Mouse (Mus musculus) midbrain, postnatal 0 days (tissue): ENCODE measurements around the gene Pla2g5. TPM values are rescaled to one million over a fixed set of nuclear protein-coding genes. Genes with fewer than 3 reads are reported as not detected.
"Not testable (repeated sequence)": the region's sequence is repeated elsewhere in the genome, so short reads cannot be mapped to it uniquely, and the experiment has no call there.

ENCODE experiments used
- ATAC-seq: fragments of 200-750 bp; cut with Nextera tagmentation; 2 replicates; pipeline ENCODE4 v1.8.0; 2017; ENCODE audit warnings: moderate number of reproducible peaks, mild to moderate bottlenecking, moderate TSS enrichment, moderate library complexity; ENCODE audit not compliant: low FRiP score
- DNase-seq: peaks from one replicate; pipeline ENCODE4 v3.0.0-alpha.2; 2015; ENCODE audit warnings: low spot score
- H3K27ac ChIP-seq: fragments of 300-500 bp; sonication (generic); 2 replicates; pipeline ENCODE4 v1.5.1; 2014; ENCODE audit warnings: low read depth, mild to moderate bottlenecking, low read length, mixed read lengths
- H3K27me3 ChIP-seq: fragments of 300-500 bp; sonication (generic); 2 replicates; pipeline ENCODE4 v1.6.1; 2014; ENCODE audit warnings: low read length, control low read depth, mixed read lengths; ENCODE audit not compliant: insufficient read depth
- H3K36me3 ChIP-seq: fragments of 300-500 bp; sonication (generic); 2 replicates; pipeline ENCODE4 v1.6.1; 2014; ENCODE audit warnings: low read length, control low read depth, mixed read lengths; ENCODE audit not compliant: insufficient read depth
- H3K4me1 ChIP-seq: fragments of 300-500 bp; sonication (generic); 2 replicates; pipeline ENCODE4 v1.6.1; 2014; ENCODE audit warnings: mild to moderate bottlenecking, control low read depth, antibody characterized with exemption, low read length, mixed read lengths; ENCODE audit not compliant: insufficient read depth
- H3K4me2 ChIP-seq: fragments of 300-500 bp; sonication (generic); 2 replicates; pipeline ENCODE4 v1.6.1; 2014; ENCODE audit warnings: low read depth, mild to moderate bottlenecking, low read length, mixed read lengths; ENCODE audit not compliant: poor library complexity, severe bottlenecking
- H3K4me3 ChIP-seq: fragments of 300-500 bp; sonication (generic); 2 replicates; pipeline ENCODE4 v1.5.1; 2014; ENCODE audit warnings: low read depth, mild to moderate bottlenecking, low read length, moderate library complexity
- H3K9ac ChIP-seq: fragments of 300-500 bp; sonication (generic); replicated peaks from 2 replicates; pipeline ENCODE4 v1.6.1; 2014; ENCODE audit warnings: mild to moderate bottlenecking, low read length, moderate library complexity, mixed read lengths; ENCODE audit not compliant: poor library complexity, severe bottlenecking
- H3K9me3 ChIP-seq: fragments of 300-500 bp; sonication (generic); 2 replicates; pipeline ENCODE4 v1.6.1; 2016; ENCODE audit warnings: low read length, control low read depth
- CTCF ChIP-seq: IDR thresholded peaks from 2 replicates; pipeline ENCODE4 v1.5.1; 2016; ENCODE audit warnings: antibody characterized with exemption, mild to moderate bottlenecking
- WGBS: fragments of 180-500 bp; shearing (Covaris S2); extraction: QIAGEN DNeasy Blood & Tissue Kit; methylation state at CpG from one replicate; pipeline ENCODE4 v1.1.7; 2014; 5-methylcytosine and 5-hydroxymethylcytosine counted together
- polyA plus RNA-seq: library from polyadenylated mRNA; unstranded; fragments of >200 nt; fragmentation: Nextera tagmentation; extraction: Ambion mirVana; gene quantifications from 2 replicates; pipeline ENCODE4 v1.2.1, GENCODE M21; 2015
- total RNA-seq: library from RNA; depleted of rRNA; stranded (reverse); fragments of >200 nt; gene quantifications from 2 replicates; pipeline ENCODE4 v1.2.3, GENCODE M21; 2014

Gene Pla2g5
- total and polyA plus RNA-seq, 2 experiments from 2014 or later: 0.64 to 2.5 TPM

GRCm38 (mm10) chr4:138839806-138840205, 23.5 kb downstream of the Pla2g5 start:
- TF ChIP-seq CTCF: no peak
- Histone ChIP-seq H3K9me3 (0 out of 2 replicates have a peak, but pooled peaks cover 4% of the 10 kb centered on the region), H3K4me3 (no peak overlapping the region), H3K4me2 (no peak overlapping the region), H3K27me3 (no peaks in the 10 kb centered on the region), H3K36me3 (no peaks in the 10 kb centered on the region), H3K4me1 (no peaks in the 10 kb centered on the region), H3K9ac (no peak overlapping the region), H3K27ac (no peak overlapping the region)
- DNase-seq: no peak
- ATAC-seq: no peak
- WGBS: 72% methylated on average over 6 of the region's 6 CpGs

- TF ChIP-seq CTCF: no peak
- Histone ChIP-seq H3K36me3 (no peaks in the 10 kb centered on the region), H3K27me3 (no peaks in the 10 kb centered on the region), H3K4me3 (no peak overlapping the region), H3K27ac (no peak overlapping the region), H3K9ac (no peak overlapping the region), H3K4me2 (no peak overlapping the region), H3K4me1 (no peaks in the 10 kb centered on the region), H3K9me3 (no peaks in the 10 kb centered on the region)
- DNase-seq: no peak
- ATAC-seq: no peak
- WGBS: 40% methylated on average over 11 of the region's 11 CpGs
These were observed 36.1 kb downstream of the Pla2g5 start for GRCm38 (mm10) chr4:138827147-138827546.

GRCm38 (mm10) chr4:138825751-138826567, 37.3 kb downstream of the Pla2g5 start:
- Histone ChIP-seq H3K36me3 (no peaks in the 10 kb centered on the region), H3K4me2 (no peak overlapping the region), H3K9me3 (no peaks in the 10 kb centered on the region), H3K4me3 (no peak overlapping the region), H3K27ac (no peak overlapping the region), H3K4me1 (no peaks in the 10 kb centered on the region), H3K9ac (no peak overlapping the region), H3K27me3 (no peaks in the 10 kb centered on the region)
- 61% methylated on average over 18 of the region's 18 CpGs for WGBS
- no peak for DNase-seq
- TF ChIP-seq CTCF: no peak
- ATAC-seq: no peak

DNA sequence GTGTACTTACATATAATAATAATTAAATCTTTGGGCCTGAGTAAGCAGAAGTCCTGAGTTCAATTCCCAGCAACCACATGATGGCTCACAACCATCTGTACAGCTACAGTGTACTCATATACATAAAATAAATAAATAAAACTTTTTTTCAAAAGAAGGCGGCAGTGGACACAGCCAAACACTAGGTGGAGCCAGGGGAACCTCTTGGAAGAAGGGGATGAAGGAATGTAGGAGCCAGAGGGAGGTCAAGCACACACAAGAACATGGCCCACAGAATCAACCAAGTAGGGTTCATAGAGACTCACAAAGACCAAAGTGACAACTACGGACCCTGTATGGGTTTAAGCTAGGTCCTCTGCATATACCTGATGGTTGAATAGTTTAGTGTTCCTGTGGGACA, 38.6 kb downstream of the Pla2g5 start:
- TF ChIP-seq CTCF: peak; percentile 42
- Histone ChIP-seq H3K9me3 (no peaks in the 10 kb centered on the region), H3K9ac (no peak overlapping the region), H3K4me3 (no peak overlapping the region), H3K27me3 (no peaks in the 10 kb centered on the region), H3K4me2 (no peak overlapping the region), H3K27ac (no peak overlapping the region), H3K4me1 (no peaks in the 10 kb centered on the region), H3K36me3 (no peaks in the 10 kb centered on the region)
- 84% methylated on average over 2 of the region's 2 CpGs for WGBS
- no peak for DNase-seq
- no peak for ATAC-seq

- not testable (repeated sequence) for H3K4me1 ChIP-seq, ATAC-seq, DNase-seq, H3K9ac ChIP-seq, H3K36me3 ChIP-seq, H3K4me3 ChIP-seq, H3K9me3 ChIP-seq, H3K27ac ChIP-seq, H3K27me3 ChIP-seq, H3K4me2 ChIP-seq
- WGBS: 79% methylated on average over 2 of the region's 2 CpGs
These were observed 39.1 kb downstream of the Pla2g5 start for GRCm38 (mm10) chr4:138824161-138824560.

DNA sequence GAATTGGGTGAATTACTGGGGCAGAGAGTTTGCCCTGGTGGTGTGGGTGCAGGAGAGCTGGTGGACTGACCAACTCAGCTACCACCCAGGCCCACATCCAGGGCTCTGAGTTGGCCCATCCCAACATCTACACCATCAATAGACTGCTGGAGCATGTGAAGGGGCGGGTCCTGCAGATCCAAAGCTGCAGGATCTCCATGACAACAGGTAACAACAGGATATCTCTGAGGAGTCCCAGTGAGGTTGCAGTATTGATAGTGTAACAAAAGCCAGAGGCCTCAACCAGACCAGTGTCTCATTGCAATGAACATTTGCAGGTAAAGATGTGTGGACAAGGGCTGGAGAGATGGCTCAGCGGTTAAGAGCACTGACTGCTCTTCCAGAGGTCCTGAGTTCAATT, 42.2 kb downstream of the Pla2g5 start:
- DNase-seq (no peak), ATAC-seq (no peak)
- WGBS: 81% methylated on average over 2 of the region's 2 CpGs
- no peak overlapping the region for H3K9ac ChIP-seq
- H3K4me2 ChIP-seq: no peak overlapping the region
- H3K36me3 ChIP-seq: no peaks in the 10 kb centered on the region
- H3K27me3 ChIP-seq: no peaks in the 10 kb centered on the region
- H3K9me3 ChIP-seq: no peaks in the 10 kb centered on the region
- H3K4me1 ChIP-seq: peaks cover 3% of the 10 kb centered on the region; the same call in 1 of the 2 replicates
- TF ChIP-seq CTCF: no peak
- no peak overlapping the region for H3K27ac ChIP-seq
- H3K4me3 ChIP-seq: no peak overlapping the region
